Mouse (Mus musculus) brain, embryonic 14.5 days (tissue): ENCODE measurements around the gene Ppp4r3a.

Experiments
- CTCF ChIP-seq: fragments of 200-500 bp; IDR thresholded peaks from 2 replicates; pipeline ENCODE4 v1.5.1; 2012; ENCODE audit warnings: inconsistent platforms, mild to moderate bottlenecking, moderate library complexity, borderline replicate concordance; ENCODE audit not compliant: insufficient read depth, insufficient read length; ENCODE audit errors: extremely low read depth
- POLR2A ChIP-seq: fragments of 200-500 bp; IDR thresholded peaks from 2 replicates; pipeline ENCODE4 v1.6.1; 2012; ENCODE audit warnings: mild to moderate bottlenecking, inconsistent platforms, borderline replicate concordance; ENCODE audit not compliant: poor library complexity, insufficient read depth, insufficient read length, severe bottlenecking; ENCODE audit errors: extremely low read depth

- TF ChIP-seq POLR2A (no peak), CTCF (no peak)
Observed at GRCm38 (mm10) chr12:100998564-100998962, 84.9 kb downstream of the Ppp4r3a start.
